Mouse (Mus musculus) lung, embryonic 15.5 days (tissue): Measurements from ENCODE around the gene Akt1s1. TPM values are rescaled to one million over a fixed set of nuclear protein-coding genes. Genes with fewer than 3 reads are reported as not detected.

Experiments used
- ATAC-seq: fragments of 200-750 bp; cut with Nextera tagmentation; 2 replicates; pipeline ENCODE4 v1.8.0; 2017; ENCODE audit warnings: moderate number of reproducible peaks, borderline replicate concordance; ENCODE audit not compliant: low FRiP score, low TSS enrichment; ENCODE audit errors: extremely low read depth
- H3K27ac ChIP-seq: fragments of 300-500 bp; sonication (generic); 2 replicates; pipeline ENCODE4 v1.5.1; 2015; ENCODE audit warnings: moderate library complexity, mild to moderate bottlenecking, inconsistent platforms
- H3K27me3 ChIP-seq: fragments of 300-500 bp; sonication (generic); 2 replicates; pipeline ENCODE4 v1.6.1; 2015; ENCODE audit warnings: inconsistent platforms
- H3K36me3 ChIP-seq: fragments of 300-500 bp; sonication (generic); 2 replicates; pipeline ENCODE4 v1.6.1; 2015; ENCODE audit warnings: inconsistent platforms
- H3K4me1 ChIP-seq: fragments of 300-500 bp; sonication (generic); 2 replicates; pipeline ENCODE4 v1.6.1; 2015; ENCODE audit warnings: inconsistent platforms
- H3K4me2 ChIP-seq: fragments of 300-500 bp; sonication (generic); 2 replicates; pipeline ENCODE4 v1.6.1; 2015; ENCODE audit warnings: inconsistent platforms, mild to moderate bottlenecking, moderate library complexity
- H3K4me3 ChIP-seq: fragments of 300-500 bp; sonication (generic); 2 replicates; pipeline ENCODE4 v1.5.1; 2015; ENCODE audit warnings: mild to moderate bottlenecking, inconsistent platforms
- H3K9ac ChIP-seq: fragments of 300-500 bp; sonication (generic); 2 replicates; pipeline ENCODE4 v1.6.1; 2015; ENCODE audit warnings: inconsistent platforms
- H3K9me3 ChIP-seq: fragments of 300-500 bp; sonication (generic); 2 replicates; pipeline ENCODE4 v1.6.1; 2016; ENCODE audit warnings: inconsistent platforms
- WGBS: fragments of 180-500 bp; shearing (Covaris S2); methylation state at CpG from one replicate; pipeline ENCODE4 v1.1.7; 2015; 5-methylcytosine and 5-hydroxymethylcytosine counted together
- polyA plus RNA-seq: library from polyadenylated mRNA; unstranded; fragments of >200 nt; fragmentation: Nextera tagmentation; extraction: Ambion mirVana; gene quantifications from 2 replicates; pipeline ENCODE4 v1.2.1, GENCODE M21; 2015

The Akt1s1 gene
- polyA plus RNA-seq, 1 experiment from 2014 or later: 111 TPM

GRCm38 (mm10) chr7:44816470-44817021 lies 32.2 kb upstream of the Akt1s1 start, which contains the start of gene Atf5:
Gene Atf5, minus strand, starts transcription at chr7:44816658.
- Histone ChIP-seq H3K27me3 (no peaks in the 10 kb centered on the region), H3K36me3 (peaks cover 15% of the 10 kb centered on the region), H3K9me3 (no peaks in the 10 kb centered on the region), H3K9ac (peak within 1 kb of the TSS; percentile 96), H3K4me3 (peak within 1 kb of the TSS; percentile 79), H3K27ac (peak within 1 kb of the TSS; percentile 98), H3K4me2 (peak within 1 kb of the TSS; percentile 60), H3K4me1 (peaks cover 51% of the 10 kb centered on the region)
- peak; percentile 43 for ATAC-seq
- WGBS: under 1% methylated on average over 32 of the region's 57 CpGs

GRCm38 (mm10) chr7:44817441-44817840 lies 31.4 kb upstream of the Akt1s1 start:
- H3K27ac ChIP-seq: peak overlapping the region; percentile 30; the same call in 1 of the 2 replicates
- ATAC-seq: no peak
- H3K4me1 ChIP-seq: peaks cover 55% of the 10 kb centered on the region
- peak overlapping the region; percentile 79 for H3K4me3 ChIP-seq
- H3K4me2 ChIP-seq: peak overlapping the region; percentile 60
- no peaks in the 10 kb centered on the region for H3K27me3 ChIP-seq
- peak overlapping the region; percentile 96 for H3K9ac ChIP-seq
- 9% methylated on average over 3 of the region's 3 CpGs for WGBS
- no peaks in the 10 kb centered on the region for H3K9me3 ChIP-seq
- H3K36me3 ChIP-seq: peaks cover 11% of the 10 kb centered on the region

- H3K27ac ChIP-seq: no peak overlapping the region
- ATAC-seq: no peak
- no peaks in the 10 kb centered on the region for H3K9me3 ChIP-seq
- H3K4me3 ChIP-seq: peak overlapping the region; percentile 79
- peak overlapping the region; percentile 96; the same call in 1 of the 2 replicates for H3K9ac ChIP-seq
- peaks cover 59% of the 10 kb centered on the region for H3K4me1 ChIP-seq
- peaks cover 11% of the 10 kb centered on the region for H3K36me3 ChIP-seq
- no peaks in the 10 kb centered on the region for H3K27me3 ChIP-seq
- H3K4me2 ChIP-seq: peak overlapping the region; percentile 60
- 10% methylated on average over 2 of the region's 2 CpGs for WGBS
These were observed 30.6 kb upstream of the Akt1s1 start for GRCm38 (mm10) chr7:44818164-44818563.

GRCm38 (mm10) chr7:44818751-44819235 lies 30.0 kb upstream of the Akt1s1 start:
- Histone ChIP-seq H3K9ac (peak overlapping the region; percentile 13; the same call in 1 of the 2 replicates), H3K9me3 (no peaks in the 10 kb centered on the region), H3K27ac (0 out of 2 replicates have a peak overlapping the region, but pooled peaks have one; percentile 22), H3K27me3 (no peaks in the 10 kb centered on the region), H3K4me2 (peak overlapping the region; percentile 60), H3K4me3 (peak overlapping the region; percentile 79), H3K4me1 (peaks cover 65% of the 10 kb centered on the region), H3K36me3 (peaks cover 7% of the 10 kb centered on the region)
- ATAC-seq: no peak
- 32% methylated on average over 6 of the region's 6 CpGs for WGBS

DNA sequence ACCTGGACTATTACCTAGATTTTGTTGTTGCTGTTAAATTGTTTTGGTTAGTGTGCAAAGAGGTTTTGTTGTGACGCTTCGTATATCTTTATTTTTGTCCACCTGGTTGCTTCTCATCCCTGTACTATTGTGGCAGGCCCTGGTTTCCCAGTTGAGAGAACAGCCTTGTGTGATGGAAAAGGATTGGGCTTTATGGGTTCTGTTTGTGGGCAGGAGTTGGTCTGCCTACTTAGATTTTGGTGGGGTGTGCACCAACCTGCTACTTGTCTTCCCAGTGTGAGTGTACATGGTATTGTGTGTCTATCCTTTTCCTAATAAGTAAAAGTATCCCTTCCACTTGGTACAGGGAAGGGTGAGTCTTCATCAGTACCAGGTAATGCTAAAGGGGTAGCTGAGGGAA lies 29.4 kb upstream of the Akt1s1 start:
- Histone ChIP-seq H3K27me3 (no peaks in the 10 kb centered on the region), H3K27ac (no peak overlapping the region), H3K4me1 (peaks cover 71% of the 10 kb centered on the region), H3K9me3 (no peaks in the 10 kb centered on the region), H3K9ac (peak overlapping the region; percentile 16; the same call in 1 of the 2 replicates), H3K4me2 (peak overlapping the region; percentile 60; the same call in 1 of the 2 replicates), H3K36me3 (peaks cover 1% of the 10 kb centered on the region; the same call in 1 of the 2 replicates), H3K4me3 (peak overlapping the region; percentile 79; the same call in 1 of the 2 replicates)
- ATAC-seq: no peak
- 89% methylated on average over 2 of the region's 2 CpGs for WGBS

- no peak overlapping the region for H3K27ac ChIP-seq
- H3K9ac ChIP-seq: peak overlapping the region; percentile 16; the same call in 1 of the 2 replicates
- 42% methylated on average over 5 of the region's 5 CpGs for WGBS
- H3K27me3 ChIP-seq: no peaks in the 10 kb centered on the region
- no peak overlapping the region for H3K4me3 ChIP-seq
- no peaks in the 10 kb centered on the region for H3K36me3 ChIP-seq
- H3K4me2 ChIP-seq: peak overlapping the region; percentile 60; the same call in 1 of the 2 replicates
- ATAC-seq: no peak
- H3K4me1 ChIP-seq: peaks cover 72% of the 10 kb centered on the region
- H3K9me3 ChIP-seq: no peaks in the 10 kb centered on the region
These were observed 28.9 kb upstream of the Akt1s1 start for GRCm38 (mm10) chr7:44819863-44820262.

DNA sequence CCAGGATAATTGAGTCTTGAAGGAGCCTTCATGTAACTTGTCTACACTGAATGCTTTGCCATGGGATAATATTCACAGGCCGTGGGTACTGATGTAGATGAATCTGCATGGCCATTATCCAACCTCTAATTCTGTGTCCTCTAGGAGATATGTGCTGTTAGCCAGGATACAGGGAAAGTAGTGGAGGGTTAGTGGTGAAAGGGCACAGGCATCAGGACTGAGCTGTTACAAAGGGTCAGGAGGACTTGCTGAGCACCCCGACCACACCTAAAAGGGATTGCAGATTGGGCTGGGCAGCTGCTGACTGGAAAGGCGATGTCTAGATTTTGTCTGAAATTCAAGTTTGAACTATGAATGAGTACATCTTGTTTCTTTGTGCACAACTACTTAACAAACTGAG lies 28.3 kb upstream of the Akt1s1 start:
- ATAC-seq: no peak
- Histone ChIP-seq H3K4me3 (no peak overlapping the region), H3K9me3 (no peaks in the 10 kb centered on the region), H3K9ac (no peak overlapping the region), H3K4me1 (peaks cover 72% of the 10 kb centered on the region), H3K27me3 (no peaks in the 10 kb centered on the region), H3K36me3 (no peaks in the 10 kb centered on the region), H3K4me2 (no peak overlapping the region), H3K27ac (no peak overlapping the region)
- whole genome bisulfite sequencing: 79% methylated on average over 3 of the region's 3 CpGs

GRCm38 (mm10) chr7:44821666-44822448 lies 26.9 kb upstream of the Akt1s1 start:
- no peak for ATAC-seq
- peaks cover 72% of the 10 kb centered on the region for H3K4me1 ChIP-seq

GRCm38 (mm10) chr7:44823409-44823808 lies 25.4 kb upstream of the Akt1s1 start:
- Histone ChIP-seq H3K4me3 (no peak overlapping the region), H3K27me3 (no peaks in the 10 kb centered on the region), H3K9ac (no peak overlapping the region), H3K27ac (no peak overlapping the region), H3K4me2 (no peak overlapping the region), H3K4me1 (peaks cover 61% of the 10 kb centered on the region), H3K36me3 (peaks cover 12% of the 10 kb centered on the region; the same call in 1 of the 2 replicates), H3K9me3 (no peaks in the 10 kb centered on the region)
- WGBS: 42% methylated on average over 7 of the region's 7 CpGs
- ATAC-seq: no peak

More at GRCm38 (mm10) chr7:44821666-44822448, 26.9 kb upstream of the Akt1s1 start:
- H3K4me2 ChIP-seq: no peak overlapping the region
- no peaks in the 10 kb centered on the region for H3K9me3 ChIP-seq
- peaks cover 5% of the 10 kb centered on the region; the same call in 1 of the 2 replicates for H3K36me3 ChIP-seq
- H3K9ac ChIP-seq: no peak overlapping the region
- no peaks in the 10 kb centered on the region for H3K27me3 ChIP-seq
- H3K27ac ChIP-seq: no peak overlapping the region
- 73% methylated on average over 7 of the region's 7 CpGs for WGBS
- no peak overlapping the region for H3K4me3 ChIP-seq

- H3K4me1 ChIP-seq: peaks cover 46% of the 10 kb centered on the region
- H3K27me3 ChIP-seq: no peaks in the 10 kb centered on the region
- no peaks in the 10 kb centered on the region for H3K9me3 ChIP-seq
- no peak overlapping the region for H3K9ac ChIP-seq
- no peak overlapping the region for H3K4me2 ChIP-seq
- 0 out of 2 replicates have a peak, but pooled peaks have one; percentile 27 for ATAC-seq
- H3K27ac ChIP-seq: no peak overlapping the region
- H3K36me3 ChIP-seq: peaks cover 27% of the 10 kb centered on the region
- WGBS: 16% methylated on average over 3 of the region's 3 CpGs
- H3K4me3 ChIP-seq: no peak overlapping the region
These were observed 23.9 kb upstream of the Akt1s1 start for GRCm38 (mm10) chr7:44824872-44825271.

DNA sequence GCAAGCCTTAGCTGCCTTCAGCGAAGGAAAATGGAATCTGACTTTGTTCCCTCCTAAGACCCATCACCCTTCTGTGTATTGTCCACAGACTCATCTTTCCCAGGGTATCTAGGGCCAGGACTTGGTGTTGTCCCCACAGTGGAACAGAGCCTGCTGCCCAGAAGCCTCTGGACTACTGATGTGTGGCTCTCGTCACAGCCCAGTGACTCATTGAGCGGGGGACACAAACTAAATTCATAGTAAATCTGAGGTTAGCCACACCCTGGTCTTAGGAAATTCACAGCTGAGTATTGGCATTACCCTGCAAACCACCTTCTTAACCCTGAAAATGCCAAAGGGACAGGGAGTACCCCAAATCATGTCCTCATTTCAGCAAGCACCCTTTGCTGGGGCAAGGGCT lies 22.0 kb upstream of the Akt1s1 start:
- peaks cover 28% of the 10 kb centered on the region for H3K4me1 ChIP-seq
- H3K36me3 ChIP-seq: peaks cover 46% of the 10 kb centered on the region
- H3K4me2 ChIP-seq: no peak overlapping the region
- H3K27ac ChIP-seq: no peak overlapping the region
- no peak overlapping the region for H3K9ac ChIP-seq
- H3K9me3 ChIP-seq: no peaks in the 10 kb centered on the region
- ATAC-seq: no peak
- no peaks in the 10 kb centered on the region for H3K27me3 ChIP-seq
- H3K4me3 ChIP-seq: no peak overlapping the region
- 83% methylated on average over 3 of the region's 3 CpGs for WGBS

- H3K27ac ChIP-seq: no peak overlapping the region
- H3K9me3 ChIP-seq: no peaks in the 10 kb centered on the region
- no peak overlapping the region for H3K4me3 ChIP-seq
- H3K9ac ChIP-seq: no peak overlapping the region
- no peak overlapping the region for H3K4me2 ChIP-seq
- no peaks in the 10 kb centered on the region for H3K27me3 ChIP-seq
- ATAC-seq: no peak
- peaks cover 51% of the 10 kb centered on the region for H3K36me3 ChIP-seq
- 83% methylated on average over 5 of the region's 5 CpGs for WGBS
- peaks cover 22% of the 10 kb centered on the region for H3K4me1 ChIP-seq
These were observed 20.1 kb upstream of the Akt1s1 start for GRCm38 (mm10) chr7:44828706-44829105.
